In genomic region chr14:103823501-103823900, GRCm38 (mm10) we compare ENCODE assay signal across 27 mouse cellular contexts. TPM values are rescaled to one million over a fixed set of nuclear protein-coding genes. Genes with fewer than 3 reads are reported as not detected.
DNase-seq lines count a peak whose midpoint lies in the region; ATAC-seq lines count a peak whose summit lies in the region.
"Had no signal": no experiment of that assay in that cellular context is flagged by ENCODE, and none has a peak within 500 bp of the region (broad histone marks: within the 10 kb centered on the region; RNA-seq: fewer than 3 reads in every experiment).

No protein-coding gene starts in this region.

- no peak for ATAC-seq in neural tube, embryonic 15.5 days (ENCODE audit: low FRiP score)
- ATAC-seq in limb, embryonic 12.5 days (ENCODE audit: insufficient number of reproducible peaks, insufficient read depth, low FRiP score, low TSS enrichment, low read depth): no peak
- 0 out of 2 replicates have a peak, but pooled peaks have one; percentile 15 for ATAC-seq in neural tube, embryonic 11.5 days (ENCODE audit: insufficient read depth, low FRiP score, low TSS enrichment)
- ATAC-seq: CD4-positive, CD25-positive, alpha-beta regulatory T cell, adult 4 months; forebrain, embryonic 15.5 days had no signal

- H3K9me3 ChIP-seq in neural tube, embryonic 15.5 days (replicated peaks): no peaks in the 10 kb centered on the region
- H3K9me3 ChIP-seq in limb, embryonic 12.5 days: no peaks in the 10 kb centered on the region
- H3K9me3 ChIP-seq in neural tube, embryonic 11.5 days (ENCODE audit: control insufficient read depth, low read length): no peaks in the 10 kb centered on the region
- H3K9me3 ChIP-seq: embryonic facial prominence, embryonic 10.5 days; embryonic facial prominence, embryonic 13.5 days; forebrain, embryonic 12.5 days; forebrain, embryonic 15.5 days; heart, embryonic 10.5 days; heart, embryonic 13.5 days; hindbrain, embryonic 12.5 days; hindbrain, embryonic 15.5 days had no signal

- DNase-seq in neural tube, embryonic 10.5 days (ENCODE audit: extremely low spot score, low spot score): peak; percentile 26
- DNase-seq in forelimb bud, embryonic 11.5 days (ENCODE audit: low read depth, low spot score): peak; percentile 56
- DNase-seq in neural tube, embryonic 11.5 days (ENCODE audit: low spot score): no peak
- DNase-seq in heart, postnatal 14 days: no peak
- DNase-seq in gastrocnemius, adult 18-20 months (ENCODE audit: low spot score): no peak
- DNase-seq in adrenal gland, adult 8-10 months: no peak
- DNase-seq: adrenal gland, adult 2 months; adrenal gland, postnatal 25 days; cerebellum, adult 11-12 months; cerebellum, adult 9-11 months; cerebellum, postnatal 25 days; gastrocnemius, postnatal 25 days; heart, adult 18-20 months had no signal

- no peaks in the 10 kb centered on the region for H3K36me3 ChIP-seq in neural tube, embryonic 15.5 days
- H3K36me3 ChIP-seq in limb, embryonic 12.5 days: no peaks in the 10 kb centered on the region
- no peaks in the 10 kb centered on the region for H3K36me3 ChIP-seq in neural tube, embryonic 11.5 days (ENCODE audit: control insufficient read depth, insufficient read depth, low read length)
- H3K36me3 ChIP-seq: embryonic facial prominence, embryonic 10.5 days; embryonic facial prominence, embryonic 13.5 days; forebrain, embryonic 15.5 days; hindbrain, embryonic 15.5 days had no signal

- no peak overlapping the region for H3K4me3 ChIP-seq in neural tube, embryonic 15.5 days (replicated peaks)
- H3K4me3 ChIP-seq in limb, embryonic 12.5 days (replicated peaks): no peak overlapping the region
- H3K4me3 ChIP-seq in neural tube, embryonic 11.5 days (ENCODE audit: low read depth, low read length): no peak overlapping the region
- H3K4me3 ChIP-seq: embryonic facial prominence, embryonic 10.5 days; embryonic facial prominence, embryonic 13.5 days; erythroblast, embryonic 14.5 days; forebrain, embryonic 12.5 days; forebrain, embryonic 15.5 days; heart, embryonic 10.5 days; heart, embryonic 13.5 days; hindbrain, embryonic 12.5 days; hindbrain, embryonic 15.5 days had no signal

- no peak overlapping the region for H3K4me2 ChIP-seq in neural tube, embryonic 15.5 days
- H3K4me2 ChIP-seq in limb, embryonic 12.5 days: peak overlapping the region; percentile 23
- no peak overlapping the region for H3K4me2 ChIP-seq in neural tube, embryonic 11.5 days (ENCODE audit: low read depth)
- H3K4me2 ChIP-seq: embryonic facial prominence, embryonic 13.5 days; forebrain, embryonic 12.5 days; forebrain, embryonic 15.5 days; heart, embryonic 13.5 days; hindbrain, embryonic 12.5 days; hindbrain, embryonic 15.5 days had no signal

- intact Hi-C loops in heart, postnatal 14 days (cut with DNase I): no loop called here

- H3K4me1 ChIP-seq in neural tube, embryonic 15.5 days: 0 out of 2 replicates have a peak, but pooled peaks cover 8% of the 10 kb centered on the region
- peaks cover 20% of the 10 kb centered on the region for H3K4me1 ChIP-seq in limb, embryonic 12.5 days (replicated peaks)
- H3K4me1 ChIP-seq in neural tube, embryonic 11.5 days (ENCODE audit: control insufficient read depth, insufficient read depth, low read length): peaks cover 11% of the 10 kb centered on the region
- H3K4me1 ChIP-seq: forebrain, embryonic 12.5 days; forebrain, embryonic 15.5 days; heart, embryonic 10.5 days; heart, embryonic 13.5 days; hindbrain, embryonic 12.5 days; hindbrain, embryonic 15.5 days had no signal

- 23% methylated on average over 7 of the region's 7 CpGs for WGBS in neural tube, embryonic 15.5 days
- 2% methylated on average over 7 of the region's 7 CpGs for WGBS in limb, embryonic 12.5 days
- 32% methylated on average over 7 of the region's 7 CpGs for WGBS in neural tube, embryonic 11.5 days

- no peak overlapping the region for H3K9ac ChIP-seq in neural tube, embryonic 15.5 days (replicated peaks)
- no peak overlapping the region for H3K9ac ChIP-seq in limb, embryonic 12.5 days (replicated peaks)
- no peak overlapping the region for H3K9ac ChIP-seq in neural tube, embryonic 11.5 days (ENCODE audit: low read length)
- H3K9ac ChIP-seq: embryonic facial prominence, embryonic 13.5 days; forebrain, embryonic 12.5 days; forebrain, embryonic 15.5 days; heart, embryonic 13.5 days; hindbrain, embryonic 12.5 days; hindbrain, embryonic 15.5 days had no signal

- no peaks in the 10 kb centered on the region for H3K27me3 ChIP-seq in neural tube, embryonic 15.5 days (replicated peaks)
- H3K27me3 ChIP-seq in limb, embryonic 12.5 days: 0 out of 2 replicates have a peak, but pooled peaks cover 3% of the 10 kb centered on the region
- no peaks in the 10 kb centered on the region for H3K27me3 ChIP-seq in neural tube, embryonic 11.5 days (ENCODE audit: control insufficient read depth, insufficient read depth, low read length)
- H3K27me3 ChIP-seq: embryonic facial prominence, embryonic 13.5 days; forebrain, embryonic 12.5 days; forebrain, embryonic 15.5 days; heart, embryonic 13.5 days; hindbrain, embryonic 12.5 days; hindbrain, embryonic 15.5 days had no signal

- no peak overlapping the region for H3K27ac ChIP-seq in neural tube, embryonic 15.5 days (replicated peaks)
- no peak overlapping the region for H3K27ac ChIP-seq in limb, embryonic 12.5 days
- H3K27ac ChIP-seq in neural tube, embryonic 11.5 days (ENCODE audit: low read depth, low read length): no peak overlapping the region
- H3K27ac ChIP-seq: embryonic facial prominence, embryonic 10.5 days; embryonic facial prominence, embryonic 13.5 days; forebrain, embryonic 12.5 days; forebrain, embryonic 15.5 days; heart, embryonic 10.5 days; heart, embryonic 13.5 days; hindbrain, embryonic 12.5 days; hindbrain, embryonic 15.5 days had no signal

RNA-seq across cellular contexts. Expression of gene Ednrb, which starts 20.7 kb away (rescaled TPM):
- polyA plus RNA-seq in neural tube, embryonic 15.5 days (2015; fragmentation: Nextera tagmentation; extraction: Ambion mirVana): 69.1 and 83.8 TPM in 2 replicates
- polyA plus RNA-seq in limb, embryonic 12.5 days (2016; fragmentation: Nextera tagmentation; extraction: Ambion mirVana): 10.5 and 12.5 TPM in 2 replicates
- polyA plus RNA-seq in neural tube, embryonic 11.5 days (2014; fragmentation: Nextera tagmentation; extraction: Ambion mirVana): 160 and 179 TPM in 2 replicates
- total RNA-seq in heart, postnatal 14 days (2021): 10 to 100 TPM; 21.5 to 27.8 TPM
- 1 to 10 TPM; 5.9 to 8.5 TPM for total RNA-seq in gastrocnemius, adult 18-20 months (2021)
- 10 to 100 TPM; 41.5 to 51.0 (median 42.6) TPM for total RNA-seq in adrenal gland, adult 8-10 months (2022)
- total RNA-seq: MEL had no signal
- polyA plus RNA-seq: C2C12 had no signal

Comparison
In these comparisons a context has a peak if more than half of its experiments do, and no peak if none do; other contexts are left out.
1. DNase-seq: peak in neural tube, embryonic 10.5 days (single experiment) and forelimb bud, embryonic 11.5 days (single experiment); none in neural tube, embryonic 11.5 days (single experiment), heart, postnatal 14 days (0 of 2), gastrocnemius, adult 18-20 months (single experiment) and adrenal gland, adult 8-10 months (single experiment).